Mouse (Mus musculus) CH12.LX (cell line): ENCODE measurements around the gene Stoml2. TPM values are rescaled to one million over a fixed set of nuclear protein-coding genes. Genes with fewer than 3 reads are reported as not detected.
A peak's percentile ranks its signal among the peaks of the same experiment; 100 is the strongest.

Source experiments
- DNase-seq: peaks from one replicate; pipeline ENCODE4 v3.0.0-alpha.2; 2013; ENCODE audit errors: extremely low read depth
- H3K27ac ChIP-seq: 2 replicates; pipeline ENCODE4 v1.5.1; 2012; ENCODE audit warnings: low read depth, mild to moderate bottlenecking, control low read depth, moderate library complexity; ENCODE audit not compliant: insufficient read depth
- H3K27me3 ChIP-seq: replicated peaks from 2 replicates; pipeline ENCODE3; 2012; ENCODE audit warnings: inconsistent platforms
- H3K36me3 ChIP-seq, 2 experiments: replicated peaks in 1 of 2; 2 replicates each; pipeline versions ENCODE3 to v1.6.1; 2012; ENCODE audit warnings: inconsistent platforms in 1 of 2, low read length in 1 of 2, mild to moderate bottlenecking in 1 of 2, mixed read lengths in 1 of 2, moderate library complexity in 1 of 2; ENCODE audit not compliant: control insufficient read depth in 1 of 2, insufficient read depth in 1 of 2
- H3K4me1 ChIP-seq, 2 experiments: 2 replicates each; pipeline ENCODE4 v1.6.1; 2012; ENCODE audit warnings: inconsistent platforms in 1 of 2, moderate library complexity in 1 of 2; ENCODE audit not compliant: insufficient read depth in 2 of 2, control insufficient read depth in 1 of 2
- H3K4me2 ChIP-seq: 2 replicates; pipeline ENCODE4 v1.6.1; 2012; ENCODE audit warnings: low read depth, mild to moderate bottlenecking, control low read depth; ENCODE audit not compliant: poor library complexity, insufficient read depth, severe bottlenecking
- H3K4me3 ChIP-seq, 3 experiments: fragments of 150-350 bp in 1 of 3; sonication (generic) in 1 of 3; replicated peaks in 1 of 3; 2 replicates each; pipeline versions ENCODE3 to v1.5.1; 2011 to 2012; ENCODE audit warnings: low read depth in 2 of 3, low read length in 2 of 3, mild to moderate bottlenecking in 2 of 3, moderate library complexity in 2 of 3, control low read depth in 1 of 3, improper control_type of control experiment in 1 of 3, inconsistent platforms in 1 of 3, mixed read lengths in 1 of 3; ENCODE audit not compliant: poor library complexity in 1 of 3
- H3K79me2 ChIP-seq: replicated peaks from 2 replicates; pipeline ENCODE4 v1.6.1; 2012; ENCODE audit warnings: mild to moderate bottlenecking, moderate library complexity; ENCODE audit not compliant: control insufficient read depth, poor library complexity, insufficient read depth, severe bottlenecking; ENCODE audit errors: extremely low read depth
- H3K9ac ChIP-seq: 2 replicates; pipeline ENCODE4 v1.6.1; 2012; ENCODE audit warnings: low read depth, mild to moderate bottlenecking, control low read depth, moderate library complexity; ENCODE audit not compliant: insufficient read depth
- H3K9me3 ChIP-seq: replicated peaks from 2 replicates; pipeline ENCODE3; 2012; ENCODE audit warnings: low read length, inconsistent platforms, mixed read lengths
- BHLHE40 ChIP-seq: IDR thresholded peaks from 2 replicates; pipeline ENCODE4 v1.6.1; 2011; ENCODE audit warnings: mild to moderate bottlenecking, low read depth, low read length, improper control_type of control experiment
- CHD1 ChIP-seq: IDR thresholded peaks from 2 replicates; pipeline ENCODE4 v1.6.1; 2012; ENCODE audit warnings: low read depth, low read length, improper control_type of control experiment, inconsistent platforms
- CHD2 ChIP-seq: IDR thresholded peaks from 2 replicates; pipeline ENCODE4 v1.6.1; 2011; ENCODE audit warnings: low read length, improper control_type of control experiment
- CTCF ChIP-seq, 2 experiments: IDR thresholded peaks in 1 of 2; conservative IDR thresholded peaks in 1 of 2; 2 replicates each; pipeline ENCODE4 v1.5.1; 2011 to 2012; ENCODE audit warnings: low read depth in 2 of 2, low read length in 2 of 2, improper control_type of control experiment in 1 of 2, inconsistent platforms in 1 of 2, mild to moderate bottlenecking in 1 of 2, moderate library complexity in 1 of 2
- E2F4 ChIP-seq: IDR thresholded peaks from 2 replicates; pipeline ENCODE4 v1.6.1; 2011; ENCODE audit warnings: low read depth, low read length, improper control_type of control experiment; ENCODE audit not compliant: insufficient replicate concordance
- ELF1 ChIP-seq: IDR thresholded peaks from 2 replicates; pipeline ENCODE4 v1.6.1; 2014; ENCODE audit warnings: low read depth, mild to moderate bottlenecking, inconsistent platforms, low read length, improper control_type of control experiment
- EP300 ChIP-seq: IDR thresholded peaks from 2 replicates; pipeline ENCODE4 v1.6.1; 2011; ENCODE audit warnings: low read length, improper control_type of control experiment
- ETS1 ChIP-seq: conservative IDR thresholded peaks from 2 replicates; pipeline ENCODE4 v1.6.1; 2012; ENCODE audit warnings: low read depth, mild to moderate bottlenecking, inconsistent platforms, low read length, improper control_type of control experiment, moderate library complexity
- HCFC1 ChIP-seq: IDR thresholded peaks from 2 replicates; pipeline ENCODE4 v1.6.1; 2012; ENCODE audit warnings: low read depth, mild to moderate bottlenecking, inconsistent platforms, low read length, improper control_type of control experiment
- IRF4 ChIP-seq: IDR thresholded peaks from 2 replicates; pipeline ENCODE4 v1.6.1; 2014; ENCODE audit warnings: low read depth, mild to moderate bottlenecking, inconsistent platforms, low read length, improper control_type of control experiment
- JUN ChIP-seq: IDR thresholded peaks from 2 replicates; pipeline ENCODE4 v1.6.1; 2011; ENCODE audit warnings: low read depth, mild to moderate bottlenecking, low read length, improper control_type of control experiment, moderate library complexity; ENCODE audit not compliant: insufficient read depth
- KAT2A ChIP-seq: IDR thresholded peaks from 2 replicates; pipeline ENCODE4 v1.6.1; 2012; ENCODE audit warnings: low read length, improper control_type of control experiment, inconsistent platforms; ENCODE audit not compliant: insufficient replicate concordance
- MAX ChIP-seq: IDR thresholded peaks from 2 replicates; pipeline ENCODE4 v1.6.1; 2011; ENCODE audit warnings: low read length, improper control_type of control experiment
- MEF2A ChIP-seq: IDR thresholded peaks from 2 replicates; pipeline ENCODE4 v1.6.1; 2014; ENCODE audit warnings: low read depth, mild to moderate bottlenecking, inconsistent platforms, low read length, improper control_type of control experiment, borderline replicate concordance
- MXI1 ChIP-seq: IDR thresholded peaks from 2 replicates; pipeline ENCODE4 v1.6.1; 2011; ENCODE audit warnings: mild to moderate bottlenecking, low read depth, low read length, improper control_type of control experiment
- MYC ChIP-seq: IDR thresholded peaks from 2 replicates; pipeline ENCODE4 v1.6.1; 2011; ENCODE audit warnings: low read depth, mild to moderate bottlenecking, improper control_type of control experiment, low read length
- NELFE ChIP-seq: IDR thresholded peaks from 2 replicates; pipeline ENCODE4 v1.6.1; 2011; ENCODE audit warnings: low read depth, low read length, improper control_type of control experiment
- POLR2A ChIP-seq: IDR thresholded peaks from 2 replicates; pipeline ENCODE4 v1.6.1; 2011; ENCODE audit warnings: low read depth, mild to moderate bottlenecking, improper control_type of control experiment, low read length
- POLR2AphosphoS2 ChIP-seq: IDR thresholded peaks from 2 replicates; pipeline ENCODE4 v1.6.1; 2011; ENCODE audit warnings: low read depth, low read length, improper control_type of control experiment
- RAD21 ChIP-seq: IDR thresholded peaks from 2 replicates; pipeline ENCODE4 v1.6.1; 2011; ENCODE audit warnings: low read depth, mild to moderate bottlenecking, low read length, improper control_type of control experiment, moderate library complexity
- RCOR1 ChIP-seq: conservative IDR thresholded peaks from 2 replicates; pipeline ENCODE4 v1.6.1; 2012; ENCODE audit warnings: low read depth, mild to moderate bottlenecking, inconsistent platforms, low read length, improper control_type of control experiment
- SIN3A ChIP-seq: IDR thresholded peaks from 2 replicates; pipeline ENCODE4 v1.6.1; 2012; ENCODE audit warnings: low read length, improper control_type of control experiment, inconsistent platforms
- TCF12 ChIP-seq: IDR thresholded peaks from 2 replicates; pipeline ENCODE4 v1.6.1; 2014; ENCODE audit warnings: low read depth, mild to moderate bottlenecking, inconsistent platforms, low read length, improper control_type of control experiment
- UBTF ChIP-seq: IDR thresholded peaks from 2 replicates; pipeline ENCODE4 v1.6.1; 2012; ENCODE audit warnings: low read depth, mild to moderate bottlenecking, inconsistent platforms, low read length, improper control_type of control experiment, moderate library complexity
- USF1 ChIP-seq: IDR thresholded peaks from 2 replicates; pipeline ENCODE4 v1.6.1; 2014; ENCODE audit warnings: low read depth, mild to moderate bottlenecking, inconsistent platforms, low read length, improper control_type of control experiment
- USF2 ChIP-seq: conservative IDR thresholded peaks from 2 replicates; pipeline ENCODE4 v1.6.1; 2011; ENCODE audit warnings: low read depth, low read length, improper control_type of control experiment
- ZKSCAN1 ChIP-seq: IDR thresholded peaks from 2 replicates; pipeline ENCODE4 v1.6.1; 2012; ENCODE audit warnings: low read depth, inconsistent platforms, low read length, improper control_type of control experiment, borderline replicate concordance
- ZMIZ1 ChIP-seq: IDR thresholded peaks from 2 replicates; pipeline ENCODE4 v1.6.1; 2012; ENCODE audit warnings: low read depth, mild to moderate bottlenecking, inconsistent platforms, low read length, improper control_type of control experiment
- ZNF384 ChIP-seq: IDR thresholded peaks from 2 replicates; pipeline ENCODE4 v1.6.1; 2012; ENCODE audit warnings: low read depth, low read length, improper control_type of control experiment, inconsistent platforms
- dilution Hi-C: fragments of 300-500 bp; cut with MboI; formaldehyde crosslinking; loops from 2 replicates; pipeline ENCODE4 v1.14.3; 2020; ENCODE audit warnings: low sequenced_read_pairs; ENCODE audit not compliant: extremely low pct_unique_long_range_greater_than_20kb, extremely low pct_ligation_motif_present
- in situ Hi-C: fragments of 300-500 bp; cut with MboI; formaldehyde crosslinking; loops from 3 replicates; pipeline ENCODE4 v1.14.3; 2019; ENCODE audit warnings: low sequenced_read_pairs, low pct_ligation_motif_present, low pct_unique_long_range_greater_than_20kb, mixed read lengths
- polyA plus RNA-seq: library from polyadenylated mRNA; unstranded; fragments of >175 nt; gene quantifications from 2 replicates; pipeline ENCODE4 v1.2.1, GENCODE M21; 2012; ENCODE audit warnings: low read depth; ENCODE audit not compliant: insufficient read length
- total RNA-seq, 2 experiments: library from RNA; depleted of rRNA; stranded (reverse); fragments of 300-350 nt in 1 of 2; fragments of >200 nt in 1 of 2; gene quantifications; 2 replicates each; pipeline ENCODE4 v1.2.3; 2012 to 2014

The Stoml2 gene
- total and polyA plus RNA-seq, 3 experiments: 293 to 330 (median 296) TPM

DNA sequence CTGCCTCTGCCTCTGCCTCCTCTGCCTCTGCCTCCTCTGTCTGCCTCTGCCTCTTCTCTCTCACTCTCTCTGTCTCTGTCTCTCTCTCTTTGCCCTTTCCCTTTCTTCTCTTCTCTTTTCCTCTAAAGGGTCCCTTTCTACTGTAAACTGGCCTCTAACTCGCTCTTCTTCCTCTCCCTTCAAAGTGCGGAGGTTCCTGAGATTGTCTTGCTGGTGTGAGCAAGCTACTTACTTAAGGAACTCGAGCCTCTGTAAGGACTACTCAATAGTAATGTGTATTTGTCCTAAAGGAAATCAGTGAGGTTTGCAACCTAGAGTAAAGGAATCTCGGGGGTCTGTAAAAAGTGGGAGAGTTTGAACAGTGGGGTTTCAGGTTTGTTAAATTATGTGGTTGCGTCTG lies 15.1 kb upstream of the Stoml2 start:
- DNase-seq: no peak
- H3K9ac ChIP-seq: no peak overlapping the region
- no peaks in the 10 kb centered on the region for H3K36me3 ChIP-seq
- H3K9me3 ChIP-seq: no peaks in the 10 kb centered on the region
- no peak overlapping the region for H3K4me2 ChIP-seq
- H3K4me1 ChIP-seq: peaks cover 11 to 40% of the 10 kb centered on the region in 2 experiments
- no peaks in the 10 kb centered on the region for H3K27me3 ChIP-seq
- no peak overlapping the region for H3K27ac ChIP-seq
- TF ChIP-seq KAT2A (no peak), RCOR1 (no peak), BHLHE40 (no peak), HCFC1 (no peak), RAD21 (no peak), USF1 (no peak)
- TF ChIP-seq, all 38 proteins: peak for 0
- Histone ChIP-seq H3K79me2 (no peaks in the 10 kb centered on the region), H3K4me3 (no peak overlapping the region)
- dilution Hi-C loops: no loop called here
- in situ Hi-C loops: no loop called here

DNA sequence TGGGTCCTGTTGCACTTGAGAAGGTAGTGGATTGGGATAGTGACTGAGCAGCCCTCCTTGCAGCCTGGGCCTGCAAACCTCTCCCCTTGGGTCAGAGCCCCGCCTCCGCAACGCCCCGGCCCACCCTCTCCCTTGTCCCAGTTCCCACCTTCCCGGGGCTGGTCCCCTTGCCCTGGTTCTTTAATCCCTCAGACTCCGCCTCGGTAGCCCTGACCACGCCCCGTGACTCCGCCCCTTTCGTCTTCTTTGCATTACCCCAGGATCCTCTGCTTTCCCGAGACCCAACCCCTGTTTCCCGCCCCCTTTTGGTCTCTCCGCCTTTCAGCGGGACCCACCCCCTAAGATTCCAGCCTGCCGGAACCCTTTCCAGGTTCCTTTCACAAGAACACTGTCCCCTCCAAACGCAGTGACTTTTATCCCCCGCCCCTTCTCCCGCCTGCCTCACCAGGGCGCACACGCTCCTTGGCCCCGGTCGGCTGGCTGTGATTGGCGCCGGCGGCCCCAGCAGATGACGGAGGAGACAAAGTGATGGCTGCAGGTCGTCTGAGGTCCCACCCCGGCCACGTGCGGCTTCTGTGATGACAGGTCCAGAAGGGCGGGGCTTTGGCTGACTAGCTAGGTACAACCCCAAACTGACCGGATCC lies 14.3 kb upstream of the Stoml2 start, which contains the start of gene Fam214b:
Fam214b (minus strand) TSS at position 562 of the 644 bp plus-strand sequence.
- H3K9ac ChIP-seq: no peak within 1 kb of the TSS
- H3K9me3 ChIP-seq: no peaks in the 10 kb centered on the region
- peak within 1 kb of the TSS; percentile 87 for H3K4me2 ChIP-seq
- peak within 1 kb of the TSS; percentile 70; the same call in 1 of the 2 replicates for H3K27ac ChIP-seq
- no peaks in the 10 kb centered on the region for H3K79me2 ChIP-seq
- H3K36me3 ChIP-seq: no peaks in the 10 kb centered on the region
- peak; percentile 94 for DNase-seq
- H3K27me3 ChIP-seq: no peaks in the 10 kb centered on the region
- no peak for TF ChIP-seq ZMIZ1
- no peak for TF ChIP-seq MEF2A
- no peak for TF ChIP-seq MYC
- TF ChIP-seq NELFE: no peak
- no peak for TF ChIP-seq USF2
- peak; percentile 29; the same call in 1 of the 2 replicates for TF ChIP-seq SIN3A
- no peak for TF ChIP-seq TCF12
- TF ChIP-seq ELF1: no peak
- no peak for TF ChIP-seq HCFC1
- no peak for TF ChIP-seq CHD2
- peak; percentile 21 for TF ChIP-seq MAX
- no peak; the same call in 1 of the 2 replicates for TF ChIP-seq USF1
- TF ChIP-seq CHD1: no peak
- TF ChIP-seq MXI1: peak; percentile 76
- no peak for TF ChIP-seq CTCF (conservative IDR thresholded peaks at IDR 0.05 in 1 of 2, IDR thresholded peaks at IDR 0.05 in 1 of 2; ENCODE audit: low read depth in 2 of 2, low read length in 2 of 2)
- no peak for TF ChIP-seq UBTF
- TF ChIP-seq E2F4: no peak
- TF ChIP-seq ZKSCAN1: no peak
- no peak for TF ChIP-seq EP300
- TF ChIP-seq JUN: no peak
- TF ChIP-seq ETS1: no peak
- TF ChIP-seq ZNF384: no peak
- no peak for TF ChIP-seq IRF4
- TF ChIP-seq BHLHE40: peak; percentile 85
- no peak for TF ChIP-seq POLR2AphosphoS2
- no peak for TF ChIP-seq POLR2A
- dilution Hi-C loops (no loop called here), in situ Hi-C loops (no loop called here)
- H3K4me3 ChIP-seq: peak within 1 kb of the TSS; percentile 50 to 59 (median 57)
- H3K4me1 ChIP-seq: peaks cover 14 to 49% of the 10 kb centered on the region in 2 experiments
